In genomic region chr14:122766448-122766847, GRCm38 (mm10) we compare ENCODE assay signal across 20 mouse cellular contexts.
"Had no signal": no experiment of that assay in that cellular context is flagged by ENCODE, and none has a peak within 500 bp of the region (broad histone marks: within the 10 kb centered on the region; RNA-seq: fewer than 3 reads in every experiment).

No protein-coding gene starts in this region.

- H3K4me3 ChIP-seq: liver, embryonic 15.5 days; midbrain, embryonic 10.5 days; neural tube, embryonic 12.5 days; neural tube, embryonic 15.5 days had no signal

- DNase-seq: kidney, adult 18-20 months; kidney, adult 9 months; kidney, postnatal 14 days; kidney, postnatal 4 days; lung, adult 2 months; lung, postnatal 14 days; lung, postnatal 4 days; midbrain, embryonic 14.5 days; right cerebral cortex, adult 18-20 months; right cerebral cortex, postnatal 14 days; right cerebral cortex, postnatal 4 days; thymus, adult 2 months; thymus, postnatal 14 days; thymus, postnatal 4 days had no signal

- H3K27ac ChIP-seq: liver, embryonic 15.5 days; midbrain, embryonic 10.5 days; neural tube, embryonic 12.5 days; neural tube, embryonic 15.5 days; stomach, postnatal 0 days had no signal

- H3K4me1 ChIP-seq: liver, embryonic 15.5 days; midbrain, embryonic 10.5 days; neural tube, embryonic 12.5 days; neural tube, embryonic 15.5 days had no signal

- H3K27me3 ChIP-seq: liver, embryonic 15.5 days; neural tube, embryonic 12.5 days; neural tube, embryonic 15.5 days had no signal

- H3K9ac ChIP-seq: liver, embryonic 15.5 days; neural tube, embryonic 12.5 days; neural tube, embryonic 15.5 days had no signal

- H3K9me3 ChIP-seq: liver, embryonic 15.5 days; midbrain, embryonic 10.5 days; neural tube, embryonic 12.5 days; neural tube, embryonic 15.5 days had no signal

- H3K4me2 ChIP-seq: liver, embryonic 15.5 days; neural tube, embryonic 12.5 days; neural tube, embryonic 15.5 days had no signal

- H3K36me3 ChIP-seq: liver, embryonic 15.5 days; midbrain, embryonic 10.5 days; neural tube, embryonic 12.5 days; neural tube, embryonic 15.5 days had no signal

- ATAC-seq: intestine, embryonic 16.5 days had no signal
